Mouse (Mus musculus): ENCODE data around the gene Gm10188.

Gm10188 gene

DNA sequence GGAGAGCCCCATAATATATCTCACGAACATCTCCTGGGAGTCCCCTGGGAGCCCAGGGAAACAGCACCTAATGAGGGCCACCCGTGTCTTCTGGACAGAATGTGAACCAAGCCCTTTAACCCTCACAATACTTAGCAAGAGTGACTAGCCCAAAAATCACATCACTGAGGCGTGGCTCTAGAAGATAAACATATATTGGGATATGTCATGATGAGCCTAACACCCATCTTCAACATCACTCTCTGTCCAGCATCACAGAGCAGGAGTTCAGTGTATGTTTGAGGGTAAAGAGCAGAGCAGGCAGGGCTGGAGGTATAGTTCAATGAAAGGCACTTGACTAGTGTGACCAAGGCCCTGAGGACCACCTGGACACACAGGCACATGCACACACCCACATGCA lies at the start of gene Gm10188:
TSS of gene Gm10188 (minus strand) at position 101 of the 400 bp plus-strand sequence.
- no peak for DNase-seq (ENCODE audit: low spot score)

DNA sequence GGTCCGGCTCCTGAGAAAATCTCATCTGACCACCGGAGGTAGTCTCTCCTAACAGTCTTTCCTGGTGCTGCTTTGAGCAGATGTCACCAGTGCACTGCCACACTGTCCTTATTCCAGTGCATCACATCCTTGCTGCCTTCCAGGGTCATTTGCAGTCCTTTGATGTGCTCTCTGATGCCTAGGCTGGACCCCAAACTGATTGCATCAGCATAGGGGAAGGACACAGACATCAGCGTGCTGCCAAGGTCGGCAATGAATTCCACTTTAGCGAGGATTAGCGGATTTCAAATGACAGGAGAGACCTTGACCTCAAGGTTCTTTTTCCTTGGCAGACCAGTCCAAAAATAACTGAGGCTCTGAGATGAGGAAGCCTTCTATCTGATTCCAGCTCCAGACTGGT lies 47.6 kb upstream of the Gm10188 start:
- DNase-seq (ENCODE audit: low spot score) = no peak

DNA sequence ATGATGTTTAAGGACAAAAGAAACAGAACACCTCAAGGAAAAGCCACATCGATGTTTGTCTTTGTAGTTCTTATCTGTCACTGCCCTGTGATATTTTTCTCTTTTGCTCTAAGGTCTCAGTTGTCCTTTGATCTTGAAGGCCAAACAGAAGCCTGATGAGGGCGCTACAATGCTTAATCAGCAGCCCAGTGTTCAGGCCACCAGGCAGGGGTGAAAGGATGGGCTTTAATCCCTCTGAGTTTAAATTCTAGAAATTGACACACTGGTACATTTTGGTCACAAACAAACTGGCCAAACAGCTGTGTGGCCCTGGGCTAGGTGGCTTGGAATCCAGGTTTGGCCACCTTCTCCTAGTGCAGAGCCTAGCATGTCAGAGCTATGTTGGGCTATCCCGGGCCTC lies 47.1 kb upstream of the Gm10188 start:
- DNase-seq (ENCODE audit: low spot score) = no peak

DNA sequence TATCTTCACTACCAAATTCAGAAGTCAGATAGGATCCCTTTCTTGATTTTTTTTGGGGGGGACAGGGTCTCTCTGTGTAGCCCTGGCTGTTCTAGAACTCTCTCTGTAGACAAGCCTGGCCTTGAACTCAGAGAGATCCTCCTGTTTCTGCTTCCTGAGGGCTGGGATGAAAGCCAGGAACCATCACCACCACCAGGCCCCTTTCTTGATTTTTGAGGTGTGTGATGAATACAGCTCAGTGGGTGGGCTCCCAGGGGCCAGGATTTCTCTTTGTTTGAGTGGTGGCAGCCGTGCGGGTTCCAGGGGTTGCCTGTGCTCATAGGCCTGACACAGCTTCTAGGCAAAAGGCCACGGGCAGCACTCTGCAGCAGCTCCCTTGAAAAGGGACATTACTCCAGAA lies 41.7 kb upstream of the Gm10188 start:
- no peak for DNase-seq (ENCODE audit: low spot score)

DNA sequence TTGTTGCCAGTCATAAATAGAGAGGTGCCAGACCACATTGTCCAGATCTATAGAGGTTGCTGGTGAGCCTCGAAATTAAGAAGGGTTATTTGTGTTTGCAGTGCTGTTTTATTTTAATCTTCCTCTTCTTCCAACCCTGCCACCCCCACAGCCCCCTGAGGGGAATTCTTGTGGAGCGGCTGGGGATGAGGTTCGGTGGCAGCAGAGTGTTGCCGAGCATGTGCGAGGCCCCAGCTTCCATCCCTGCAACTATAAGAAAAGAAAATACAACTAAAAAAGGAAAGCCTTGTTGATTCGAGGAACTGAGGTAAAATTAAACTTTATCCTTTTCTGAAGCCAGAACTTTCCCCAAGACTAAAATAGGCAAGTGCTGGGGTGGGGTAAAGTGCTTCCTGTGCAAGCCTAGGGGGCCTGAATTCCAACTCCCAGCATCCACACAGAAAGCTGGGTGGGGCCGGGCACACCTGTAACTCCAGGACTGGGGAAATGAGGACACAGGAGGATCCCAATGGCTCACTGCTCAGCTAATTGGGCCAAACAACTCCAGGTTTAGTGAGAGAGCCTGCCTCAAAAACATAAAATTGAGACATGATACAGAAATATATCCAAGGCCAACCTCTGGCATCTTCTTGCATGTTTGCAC lies 39.0 kb upstream of the Gm10188 start:
- DNase-seq (ENCODE audit: low spot score) = no peak

DNA sequence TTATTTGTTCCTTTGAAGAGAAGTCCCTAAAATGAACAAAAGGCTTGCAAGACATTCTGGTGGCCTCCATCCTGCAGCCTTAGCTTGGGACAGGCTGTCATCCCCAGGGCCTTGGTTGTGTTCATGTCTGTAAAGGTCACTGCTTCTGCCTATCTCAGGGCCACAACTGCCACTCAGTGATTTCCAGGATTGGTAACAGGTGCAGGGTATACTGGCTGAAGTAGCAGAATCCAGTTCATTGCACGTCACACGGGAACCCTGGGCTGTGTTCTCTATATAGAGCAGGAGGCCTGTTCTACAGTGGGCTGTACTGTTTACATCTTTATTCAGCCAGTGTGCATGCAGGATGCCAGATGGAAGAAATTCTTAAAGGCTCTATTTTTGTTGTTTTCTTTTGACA lies 38.4 kb upstream of the Gm10188 start:
- DNase-seq (ENCODE audit: low spot score) = no peak

DNA sequence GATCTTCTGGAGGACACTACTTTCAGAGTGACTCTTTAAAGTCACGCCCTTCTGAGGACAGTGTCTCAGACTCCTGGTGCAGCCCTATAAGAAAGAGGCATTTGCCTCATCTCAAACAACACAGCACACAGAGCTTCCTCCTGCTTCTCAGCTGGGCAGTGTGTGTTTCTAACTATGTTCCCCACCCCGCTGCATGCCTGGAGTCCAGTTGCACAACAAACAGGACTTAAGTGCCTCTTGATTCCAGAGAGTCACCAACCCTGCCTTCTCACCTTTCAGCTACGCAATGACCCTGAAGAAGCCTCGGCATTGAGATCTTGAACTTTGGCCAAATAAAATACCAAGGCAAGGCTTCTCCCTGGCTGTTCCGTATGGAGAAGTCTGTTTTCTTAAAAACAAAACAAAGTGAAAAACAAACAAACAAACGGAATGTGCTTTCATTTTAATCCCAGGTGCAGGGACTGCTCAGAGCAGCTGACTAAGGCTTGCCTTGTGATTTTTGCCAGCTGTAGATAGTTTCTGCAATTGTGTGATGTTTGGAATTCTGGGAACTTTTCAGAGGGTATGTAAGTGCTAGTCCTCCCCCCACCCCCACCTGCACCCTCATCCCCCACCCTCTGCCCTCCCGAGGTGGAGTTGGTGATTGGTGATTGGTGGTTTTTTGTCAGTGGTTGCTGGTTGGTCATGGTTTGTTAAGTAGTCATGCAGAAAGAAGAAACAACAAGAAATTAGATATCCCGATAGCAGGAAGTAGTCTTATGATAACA lies 37.4 kb upstream of the Gm10188 start:
- no peak for DNase-seq (ENCODE audit: low spot score)

DNA sequence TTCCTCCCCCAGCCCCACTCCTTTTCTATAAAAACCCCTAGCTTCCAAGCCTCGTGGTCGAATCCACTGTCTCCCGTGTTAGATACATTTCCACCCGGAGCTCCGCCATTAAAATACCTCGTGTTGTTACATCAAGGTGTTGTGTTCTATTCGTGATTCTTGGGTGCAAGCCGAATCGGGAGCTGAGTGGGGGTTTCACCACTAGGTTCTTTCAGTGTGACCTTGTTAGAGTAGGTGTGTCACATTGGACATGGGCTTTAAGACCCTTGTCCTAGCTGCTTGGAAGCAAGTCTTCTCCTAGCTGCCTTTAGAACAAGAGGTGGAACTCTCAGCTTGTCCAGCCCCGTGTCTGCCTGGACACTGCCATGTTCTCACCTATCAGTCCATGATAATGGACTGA lies 36.4 kb upstream of the Gm10188 start:
- DNase-seq (ENCODE audit: low spot score) = no peak

DNA sequence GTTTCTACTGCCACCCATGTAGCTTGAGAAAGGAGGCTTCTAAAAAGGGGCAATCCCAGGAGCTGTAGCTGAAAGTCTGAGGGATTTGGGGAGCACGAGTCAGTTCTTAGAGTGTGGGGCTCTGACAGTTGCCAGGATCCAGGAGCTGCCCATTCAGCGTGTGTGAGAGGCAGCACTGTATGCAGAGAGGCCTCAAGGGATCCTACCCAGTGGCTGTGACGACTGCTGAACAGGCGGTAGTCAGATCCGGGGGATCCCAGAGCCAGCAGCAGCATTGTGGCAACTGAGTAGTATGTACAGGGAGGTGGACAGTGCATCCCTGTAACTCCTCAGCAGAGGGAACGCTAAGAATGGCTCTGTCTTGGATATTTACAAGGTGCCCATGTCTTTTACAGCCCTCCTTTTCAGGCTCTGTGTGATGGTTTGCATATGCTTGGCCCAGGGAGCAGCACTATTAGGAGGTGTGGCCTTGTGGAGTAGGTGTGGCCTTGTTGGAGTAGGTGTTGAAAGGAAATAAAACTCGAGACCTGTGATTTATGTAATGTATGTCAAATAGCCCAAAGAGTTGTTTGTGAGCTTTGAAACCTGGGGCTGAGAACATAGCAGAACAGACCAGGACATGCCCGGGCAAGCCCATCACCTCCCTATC lies 35.8 kb upstream of the Gm10188 start:
- no peak for DNase-seq (ENCODE audit: low spot score)

DNA sequence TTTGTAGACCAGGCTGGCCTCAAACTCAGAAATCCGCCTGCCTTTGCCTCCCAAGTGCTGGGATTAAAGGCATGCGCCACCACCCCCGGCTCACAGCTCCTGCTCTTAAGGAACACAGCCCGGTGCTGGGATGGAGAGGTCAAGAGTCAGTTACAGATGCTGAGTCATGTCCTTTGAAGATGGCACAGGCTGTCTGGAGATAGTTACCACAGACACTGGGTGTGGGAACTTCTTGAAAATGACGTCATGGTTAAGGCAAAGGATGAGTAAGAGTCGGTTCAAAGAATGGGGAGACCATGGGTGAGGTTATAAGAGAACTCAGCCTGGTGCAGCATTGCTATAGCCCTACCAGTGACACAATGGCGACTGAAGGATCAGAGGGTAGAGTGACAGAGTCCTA lies 35.0 kb upstream of the Gm10188 start:
- no peak for DNase-seq (ENCODE audit: low spot score)

DNA sequence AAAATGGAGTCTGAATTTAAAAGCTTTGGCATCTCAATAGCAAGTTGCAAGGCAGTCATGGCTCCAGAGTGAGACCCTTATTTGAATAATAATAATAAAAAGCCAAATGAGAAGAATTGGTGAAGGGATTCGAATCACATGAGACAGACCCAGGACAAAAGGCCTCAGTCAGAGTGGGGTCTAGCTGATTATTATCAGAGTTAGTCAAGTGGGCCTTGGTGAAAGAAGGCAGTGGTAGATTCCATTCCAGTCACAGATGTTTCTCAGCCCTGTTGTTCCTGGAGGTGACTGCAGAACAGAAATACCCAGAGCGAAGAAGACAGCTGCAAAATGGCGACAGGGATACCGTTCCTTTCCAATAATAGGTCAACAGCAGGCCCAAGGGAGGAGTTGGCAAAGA lies 34.1 kb upstream of the Gm10188 start:
- no peak for DNase-seq (ENCODE audit: low spot score)

DNA sequence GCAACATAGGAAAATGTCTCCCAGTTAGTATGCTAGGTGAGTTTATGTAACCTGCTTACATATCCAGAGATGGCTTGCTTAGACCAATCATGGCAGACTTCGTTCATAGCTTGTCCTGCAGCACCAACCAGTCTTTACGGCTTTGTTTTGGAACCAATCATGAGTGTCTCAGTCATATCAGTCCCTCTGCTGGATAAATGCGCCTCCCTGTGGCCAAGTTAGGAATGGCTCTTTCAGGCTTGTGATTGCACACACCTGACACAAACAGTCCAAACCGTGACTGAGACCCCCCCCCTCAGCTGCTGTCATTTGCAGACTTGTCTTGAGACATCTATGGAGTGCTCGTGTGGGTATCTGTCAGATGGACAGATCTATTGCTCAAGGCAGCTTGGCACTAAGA lies 31.5 kb upstream of the Gm10188 start:
- no peak for DNase-seq (ENCODE audit: low spot score)

DNA sequence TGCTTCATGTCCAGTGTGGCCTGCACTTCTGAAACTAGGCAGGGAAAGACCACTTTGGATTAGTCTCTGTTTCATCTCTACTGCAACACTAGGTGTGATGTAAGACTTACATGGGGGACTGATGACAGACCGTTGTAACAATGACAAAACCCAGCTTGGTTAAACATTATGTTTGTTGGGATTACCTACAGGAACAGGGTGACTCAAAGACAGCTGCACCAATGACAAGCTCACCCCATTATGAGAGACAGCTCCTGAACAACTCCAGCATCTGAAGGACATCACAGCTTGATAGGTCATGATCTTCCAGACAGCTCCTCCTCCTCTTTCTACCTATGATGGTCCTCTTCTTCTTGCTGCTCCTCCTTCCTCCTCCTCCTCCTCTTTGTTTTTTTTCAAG lies 30.8 kb upstream of the Gm10188 start:
- no peak for DNase-seq (ENCODE audit: low spot score)

DNA sequence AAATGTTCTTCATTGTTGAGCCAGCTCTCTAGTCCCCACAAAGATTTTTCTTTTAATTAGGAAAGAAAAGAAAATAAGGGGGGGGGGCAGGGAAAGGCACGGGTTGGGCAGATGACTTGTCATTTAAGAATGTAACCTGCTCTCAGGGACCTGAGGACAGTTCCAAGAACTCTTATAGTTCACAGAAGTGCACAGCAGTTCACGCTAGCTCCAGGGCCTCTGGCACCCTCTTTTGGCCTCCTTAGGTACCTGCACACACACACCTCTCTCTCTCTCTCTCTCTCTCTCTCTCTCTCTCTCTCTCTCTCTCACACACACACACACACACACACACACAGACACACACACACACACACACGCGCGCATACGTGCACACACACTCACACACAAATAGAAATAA lies 24.9 kb upstream of the Gm10188 start:
- DNase-seq (ENCODE audit: low spot score) = no peak

DNA sequence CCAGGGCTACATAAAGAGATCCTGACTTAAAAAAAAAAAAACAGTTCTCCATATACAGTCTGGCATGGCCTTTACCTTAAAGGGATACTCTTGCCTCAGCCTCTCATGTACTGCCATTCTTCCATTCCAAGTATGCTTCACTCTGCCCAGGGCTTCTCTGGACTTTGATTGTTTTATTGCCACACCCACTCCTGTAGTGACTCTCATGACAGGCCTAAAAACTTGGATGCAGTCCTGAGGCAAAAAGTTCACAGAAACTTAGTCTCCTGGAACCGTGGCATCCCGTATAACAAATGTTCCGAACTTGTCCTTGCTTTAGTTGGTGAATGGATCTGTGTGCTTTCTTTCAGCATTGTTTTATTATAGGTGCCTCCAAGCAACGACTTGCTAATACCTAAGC lies 17.1 kb upstream of the Gm10188 start:
- DNase-seq (ENCODE audit: low spot score) = no peak

DNA sequence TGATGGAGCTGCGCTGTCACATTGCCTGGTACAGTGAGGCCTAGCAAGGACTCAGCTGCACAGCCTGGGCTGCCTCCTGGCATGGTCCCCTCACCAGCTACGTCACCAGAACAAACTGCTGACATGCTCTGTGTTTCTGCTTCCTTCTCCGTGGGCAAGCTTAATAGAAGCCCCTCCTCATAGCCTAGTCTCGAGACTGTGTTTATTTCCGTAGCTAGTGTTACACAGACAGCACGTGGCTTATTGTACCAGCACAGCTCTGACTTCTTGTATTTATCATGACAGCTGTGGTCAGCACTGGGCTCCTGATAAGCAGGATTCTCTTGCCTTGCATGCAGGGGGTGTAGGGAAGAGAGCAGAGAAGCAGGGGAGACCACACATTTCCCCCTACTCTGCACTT lies 16.6 kb upstream of the Gm10188 start:
- no peak for DNase-seq (ENCODE audit: low spot score)

DNA sequence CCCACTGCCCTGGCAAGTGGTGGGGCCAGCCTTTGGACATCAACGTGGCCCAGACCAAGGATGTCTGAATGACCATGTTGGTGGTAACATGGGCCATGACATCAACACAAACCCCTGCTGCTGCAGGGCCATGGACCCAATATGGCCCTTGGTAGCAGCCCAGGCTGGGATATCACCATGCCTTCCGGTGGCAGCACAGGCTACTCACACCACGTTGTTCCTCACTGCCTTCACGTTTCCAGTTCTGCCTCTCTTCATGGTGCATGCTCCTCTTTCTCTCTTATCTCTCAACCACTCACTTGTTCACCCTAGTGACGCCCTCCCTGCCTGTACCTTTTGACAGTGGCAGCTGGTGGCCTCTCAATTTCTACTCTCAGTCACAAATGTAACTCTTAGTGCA lies 15.4 kb upstream of the Gm10188 start:
- no peak for DNase-seq (ENCODE audit: low spot score)

DNA sequence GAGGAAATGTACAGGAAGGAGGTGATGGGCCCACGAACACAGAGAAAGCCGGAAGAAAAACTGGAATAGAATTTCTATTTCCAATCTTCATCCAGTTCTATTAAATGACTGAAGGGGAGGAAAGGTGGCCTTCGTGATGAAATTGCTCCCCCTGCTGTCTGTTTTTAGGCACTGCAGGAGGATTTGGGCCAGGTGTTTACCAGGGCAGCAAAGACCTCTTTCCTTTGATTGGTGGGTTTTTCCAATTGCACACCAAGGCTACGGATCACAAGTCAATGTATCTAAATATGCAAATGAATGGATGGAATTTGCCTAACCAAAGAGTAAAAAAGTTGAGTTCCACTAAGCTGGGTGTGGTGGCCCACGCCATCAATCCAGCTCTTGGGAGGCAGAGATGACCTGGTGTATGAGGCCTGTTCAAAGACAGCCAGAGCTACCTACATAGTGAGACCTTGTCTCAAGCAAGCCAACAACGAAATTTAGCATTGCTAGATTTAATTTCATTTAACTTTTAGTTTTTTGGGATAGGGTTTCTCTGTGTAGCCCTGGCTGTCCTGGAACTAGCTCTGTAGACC lies 8.1 kb upstream of the Gm10188 start:
- peak; percentile 15 for DNase-seq (ENCODE audit: low spot score)

DNA sequence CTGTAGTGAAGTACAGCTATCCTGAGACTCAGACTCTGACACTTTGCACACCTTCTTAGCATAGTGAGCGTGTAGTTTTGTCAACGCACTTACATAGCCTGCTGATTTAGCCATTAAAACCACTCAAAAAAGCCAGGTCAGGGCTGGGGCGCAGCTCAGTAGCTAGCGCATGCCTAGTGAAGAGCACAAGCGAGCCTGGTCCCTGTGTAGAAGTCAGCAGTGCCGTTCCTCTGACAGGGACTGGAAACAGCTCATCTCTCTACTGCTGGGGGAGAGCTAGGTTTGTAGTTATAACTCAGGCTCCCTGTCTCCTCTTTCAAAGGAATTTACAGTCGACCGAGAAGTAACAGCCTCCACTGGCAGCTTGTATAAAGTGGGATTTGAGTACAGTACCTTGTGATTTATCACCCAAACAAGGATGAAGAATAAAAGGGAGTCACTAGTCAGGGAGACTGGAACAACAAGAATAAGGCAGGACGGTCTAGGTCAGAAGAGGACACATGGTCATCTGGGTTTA lies 5.2 kb upstream of the Gm10188 start:
- no peak for DNase-seq (ENCODE audit: low spot score)

DNA sequence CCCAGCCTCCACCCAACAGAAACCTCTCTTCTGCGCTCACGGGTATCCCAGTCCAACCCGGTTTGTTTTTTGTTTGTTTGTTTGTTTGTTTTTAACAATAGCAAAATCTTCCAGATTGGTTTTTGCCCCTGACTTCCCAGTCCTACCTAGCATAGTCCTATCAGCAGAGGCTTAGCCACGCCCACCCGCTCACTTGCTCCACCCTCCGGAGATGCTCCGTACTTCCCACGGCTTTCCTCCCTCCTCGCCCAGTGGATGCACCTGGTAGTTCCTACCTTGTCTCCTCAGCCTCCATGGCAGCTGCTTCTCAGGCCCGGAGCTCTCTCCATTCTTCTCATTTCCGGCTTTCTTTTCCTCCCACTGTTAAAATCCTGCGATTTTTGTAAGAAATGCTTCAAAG lies 4.0 kb upstream of the Gm10188 start:
- no peak for DNase-seq (ENCODE audit: low spot score)

DNA sequence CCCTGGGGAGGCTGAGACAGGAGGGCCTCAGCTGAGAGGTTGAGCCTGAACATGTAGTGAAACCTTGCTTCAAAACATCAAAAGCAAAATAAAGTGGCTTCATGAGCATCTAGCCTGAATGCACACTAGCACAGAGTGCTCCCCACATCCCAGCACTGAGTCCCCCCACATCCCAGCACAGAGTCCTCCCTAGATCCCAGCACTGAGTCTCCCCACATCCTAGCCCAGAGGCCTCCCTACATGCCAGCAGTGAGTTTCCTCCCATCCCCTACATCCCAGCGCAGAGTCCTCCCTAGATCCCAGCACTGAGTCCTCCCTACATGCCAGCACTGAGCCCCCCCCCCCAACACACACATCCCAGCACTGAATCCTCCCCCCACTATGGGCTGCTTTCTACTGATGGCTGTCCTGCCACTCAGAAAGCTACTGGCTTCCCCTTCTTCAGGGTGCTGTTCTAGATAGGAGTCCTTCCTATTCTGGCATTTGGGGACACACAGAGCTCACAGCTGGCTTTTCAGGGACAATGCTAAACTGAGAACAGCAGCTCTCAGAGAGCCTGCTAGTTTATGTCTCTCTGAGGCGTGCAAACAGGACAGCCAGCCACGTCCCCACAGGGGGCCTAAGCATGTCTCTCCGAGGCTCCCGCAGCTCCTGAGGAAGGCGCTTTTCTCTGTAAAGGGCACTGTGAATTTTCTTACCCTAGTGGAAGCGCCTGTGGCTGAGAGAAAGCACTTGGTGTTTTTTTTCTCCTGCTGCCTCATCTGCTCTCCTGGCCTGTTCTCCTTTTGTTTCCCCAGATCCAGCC lies 2.1 kb upstream of the Gm10188 start:
- no peak for DNase-seq (ENCODE audit: low spot score)

Data from T-cell, adult 2 months (primary cell).